Mouse (Mus musculus): ENCODE measurements at regions not wholly inside any gene's neighbourhood (a gene's known extent, or its start where the extent isn't known, plus 50 kb on each side); places are given as distances from the start of the nearest gene placed in this dataset.

- no peak for DNase-seq
These were observed 197.7 kb upstream of the Gmds start for GRCm38 (mm10) chr13:32536241-32536640.

- no peak for DNase-seq
These were observed 197.1 kb upstream of the Gmds start for GRCm38 (mm10) chr13:32535602-32536001.

GRCm38 (mm10) chr13:32530926-32531512 is 192.5 kb upstream of the Gmds start:
- DNase-seq, result no peak

GRCm38 (mm10) chr13:32518611-32519344 is 180.2 kb upstream of the Gmds start:
- DNase-seq, result no peak

- DNase-seq, result no peak
These were observed 179.0 kb upstream of the Gmds start for GRCm38 (mm10) chr13:32517514-32517913.

- no peak for DNase-seq
These were observed 170.9 kb upstream of the Gmds start for GRCm38 (mm10) chr13:32509231-32510023.

- DNase-seq, result no peak
These were observed 169.9 kb upstream of the Gmds start for GRCm38 (mm10) chr13:32508447-32508846.

GRCm38 (mm10) chr13:32507825-32508224 is 169.3 kb upstream of the Gmds start:
- DNase-seq, result no peak

GRCm38 (mm10) chr13:32498205-32498790 is 159.8 kb upstream of the Gmds start:
- no peak for DNase-seq

GRCm38 (mm10) chr13:32496263-32496662 is 157.7 kb upstream of the Gmds start:
- no peak for DNase-seq

- peak; percentile 29 to 58 for DNase-seq
These were observed 156.5 kb upstream of the Gmds start for GRCm38 (mm10) chr13:32495063-32495462.

- DNase-seq, result no peak
These were observed 155.3 kb upstream of the Gmds start for GRCm38 (mm10) chr13:32493806-32494205.

- peak; percentile 53 to 74 for DNase-seq
These were observed 154.8 kb upstream of the Gmds start for GRCm38 (mm10) chr13:32493309-32493708.

- DNase-seq, result no peak
These were observed 154.0 kb upstream of the Gmds start for GRCm38 (mm10) chr13:32492566-32492965.

- DNase-seq, result no peak
These were observed 143.0 kb upstream of the Gmds start for GRCm38 (mm10) chr13:32481444-32482058.

- no peak for DNase-seq
These were observed 141.5 kb upstream of the Gmds start for GRCm38 (mm10) chr13:32480029-32480428.

GRCm38 (mm10) chr13:32479118-32479818 is 140.7 kb upstream of the Gmds start:
- peak; percentile 20 to 60 for DNase-seq

- DNase-seq, result no peak
These were observed 127.2 kb upstream of the Gmds start for GRCm38 (mm10) chr13:32465787-32466186.

GRCm38 (mm10) chr13:32465041-32465682 is 126.6 kb upstream of the Gmds start:
- no peak for DNase-seq

GRCm38 (mm10) chr13:32454419-32455146 is 116.0 kb upstream of the Gmds start:
- no peak for DNase-seq
